Mouse (Mus musculus) leukemia stem cell, adult 10-12 weeks (primary cell): ENCODE data around the gene Vmn2r117. TPM values are rescaled to one million over a fixed set of nuclear protein-coding genes. Genes with fewer than 3 reads are reported as not detected.

Experiments
- polyA plus RNA-seq: library from polyadenylated mRNA; stranded (reverse); fragments of >175 nt; gene quantifications from 2 replicates; pipeline ENCODE4 v1.2.3, GENCODE M21; 2012; ENCODE audit warnings: low replicate concordance

Gene Vmn2r117
- not detected in 2 replicates for polyA plus RNA-seq

DNA sequence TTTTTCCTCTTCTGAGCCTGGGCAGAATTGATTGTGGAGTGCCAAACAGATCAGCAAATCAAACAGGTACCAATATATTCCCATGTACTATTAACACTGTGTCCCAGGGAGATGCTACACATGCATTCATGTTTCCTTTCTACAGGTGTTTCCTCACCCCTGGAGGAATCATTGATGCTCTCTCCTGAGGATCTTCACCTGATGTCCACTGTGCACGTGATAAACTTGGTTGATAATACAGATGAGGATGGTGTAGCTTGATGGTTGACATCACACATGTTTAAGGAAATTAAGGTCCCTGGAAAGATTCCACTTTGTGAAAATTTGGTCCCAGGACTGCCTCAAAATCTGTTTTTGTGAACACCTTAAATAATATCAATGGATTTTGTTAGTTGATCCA, at the start of gene Vmn2r117:
TSS of gene Vmn2r117 (minus strand) at position 101 of the 400 bp plus-strand sequence.

Other genes with a start within 250 kb of the Vmn2r117 start
- gene Vmn2r114, start 167.2 kb downstream of the Vmn2r117 start, polyA plus RNA-seq, result not detected in 2 replicates
- 0.03 TPM in 1 of 2 replicates, not detected in the other for gene Vmn2r115, start 136.0 kb downstream of the Vmn2r117 start, polyA plus RNA-seq
- not detected in 2 replicates for gene Vmn2r116, start 95.1 kb downstream of the Vmn2r117 start, polyA plus RNA-seq
- 9.6 and 13.1 TPM in 2 replicates for gene Zfp213, start 84.5 kb upstream of the Vmn2r117 start, polyA plus RNA-seq
- gene Zfp13, start 119.8 kb upstream of the Vmn2r117 start, polyA plus RNA-seq, result 0.40 and 0.80 TPM in 2 replicates
- gene Zscan10, start 121.2 kb upstream of the Vmn2r117 start, polyA plus RNA-seq, result not detected in 2 replicates
- gene Mmp25, start 165.6 kb upstream of the Vmn2r117 start, polyA plus RNA-seq, result 2.3 and 2.6 TPM in 2 replicates
- 0.36 TPM in 1 of 2 replicates, not detected in the other for gene Bicdl2, start 180.8 kb upstream of the Vmn2r117 start, polyA plus RNA-seq
- 127 and 166 TPM in 2 replicates for gene Hcfc1r1, start 193.9 kb upstream of the Vmn2r117 start, polyA plus RNA-seq
- 71.1 and 149 TPM in 2 replicates for gene Thoc6, start 194.2 kb upstream of the Vmn2r117 start, polyA plus RNA-seq
- gene Tnfrsf12a, start 197.8 kb upstream of the Vmn2r117 start, polyA plus RNA-seq, result 12.6 and 14.4 TPM in 2 replicates
- gene Cldn6, start 199.6 kb upstream of the Vmn2r117 start, polyA plus RNA-seq, result not detected in 2 replicates
- not detected in 2 replicates for gene Cldn9, start 204.3 kb upstream of the Vmn2r117 start, polyA plus RNA-seq
- not detected in 2 replicates for gene 1520401A03Rik, start 243.1 kb upstream of the Vmn2r117 start, polyA plus RNA-seq
- gene Pkmyt1, start 246.6 kb upstream of the Vmn2r117 start, polyA plus RNA-seq, result 246 and 386 TPM in 2 replicates